Mouse (Mus musculus) thymus, adult 2 months (tissue): ENCODE results near the gene Diaph3.

Experiments used
- CTCF ChIP-seq: fragments of 200-500 bp; IDR thresholded peaks from 2 replicates; pipeline ENCODE4 v1.5.1; 2012; ENCODE audit warnings: mild to moderate bottlenecking, control low read depth, low read length, moderate library complexity, borderline replicate concordance; ENCODE audit not compliant: control insufficient read depth, poor library complexity, insufficient read depth; ENCODE audit errors: extremely low read depth
- POLR2A ChIP-seq: fragments of 200-500 bp; IDR thresholded peaks from 2 replicates; pipeline ENCODE4 v1.6.1; 2012; ENCODE audit warnings: mild to moderate bottlenecking, low read length, control low read depth, moderate library complexity; ENCODE audit not compliant: control insufficient read depth, poor library complexity, insufficient read depth; ENCODE audit errors: extremely low read depth

- no peak for TF ChIP-seq CTCF
- no peak for TF ChIP-seq POLR2A
Measured at GRCm38 (mm10) chr14:86635594-86636140, 505.4 kb downstream of the Diaph3 start.
